Mouse (Mus musculus): ENCODE measurements around the gene Cd4. TPM values are rescaled to one million over a fixed set of nuclear protein-coding genes. Genes with fewer than 3 reads are reported as not detected.
"Not testable (repeated sequence)": the region's sequence is repeated elsewhere in the genome, so short reads cannot be mapped to it uniquely, and the experiment has no call there.

The Cd4 gene
- total RNA-seq, 2 experiments from 2014 or later, result 0.22 to 0.26 TPM

- DNase-seq (ENCODE audit: extremely low spot score in 1 of 2, low spot score in 1 of 2), result peak; percentile 46 to 48
These were observed 28.1 kb upstream of the Cd4 start for GRCm38 (mm10) chr6:124915942-124916694.

DNA sequence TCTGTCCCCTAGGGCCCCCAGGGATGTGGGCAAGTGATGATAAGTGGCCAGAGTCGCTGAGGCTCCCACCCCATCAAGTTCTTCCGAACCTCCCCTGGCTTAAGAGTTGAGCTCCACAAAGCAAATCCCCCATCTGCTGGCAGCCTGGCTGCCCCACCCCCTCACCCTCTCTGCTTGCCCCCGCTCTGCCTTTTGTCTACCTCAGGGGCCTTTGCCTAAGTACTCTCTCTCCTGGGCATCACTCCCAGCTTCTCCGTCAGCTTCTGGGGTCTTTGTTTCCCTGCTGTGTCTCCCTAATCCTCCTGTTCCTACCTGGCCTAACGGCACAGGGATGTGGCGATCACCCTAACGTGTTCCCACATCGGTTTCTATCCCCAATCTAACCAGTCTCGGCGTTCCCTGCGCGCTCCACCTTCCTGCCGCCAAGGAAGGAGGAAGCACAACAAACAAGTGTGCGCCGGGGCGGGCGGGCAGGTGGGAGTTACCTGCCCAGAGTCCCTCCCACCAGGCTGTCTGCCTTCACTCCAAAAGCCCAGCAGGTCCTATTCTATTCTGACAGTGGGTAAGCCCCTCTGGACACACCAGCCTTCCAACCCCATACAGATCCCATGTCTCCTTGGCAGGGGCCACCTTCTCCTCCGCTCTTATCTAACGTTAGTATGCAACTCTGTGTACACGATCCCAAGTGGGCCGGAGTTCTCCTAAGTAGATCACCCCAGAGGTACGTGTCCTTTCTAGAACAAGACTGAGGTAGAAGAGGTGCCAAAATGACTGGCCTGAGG is 27.3 kb upstream of the Cd4 start:
- DNase-seq (ENCODE audit: extremely low spot score in 1 of 2, low spot score in 1 of 2), result no peak

DNA sequence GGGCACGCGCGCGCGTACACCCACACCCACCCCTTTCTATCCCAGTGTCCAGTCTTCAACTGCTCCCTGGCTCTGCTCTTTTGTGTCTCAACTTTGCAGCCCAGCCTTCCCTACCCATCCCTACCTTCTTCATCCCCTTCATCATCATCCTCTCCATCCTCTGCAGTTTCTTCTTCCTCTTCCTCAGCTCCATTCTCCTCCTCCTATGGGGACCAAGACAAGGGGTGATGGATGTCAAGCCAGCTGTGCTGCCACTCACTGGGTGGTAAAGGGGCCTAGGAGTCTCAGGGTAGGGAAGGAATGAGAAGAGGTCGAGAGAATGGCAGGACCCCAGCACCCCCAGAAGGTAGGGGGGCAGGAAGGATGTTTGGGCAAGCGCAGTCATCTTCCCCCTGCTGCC is 26.5 kb upstream of the Cd4 start:
- DNase-seq (ENCODE audit: extremely low spot score in 1 of 2, low spot score in 1 of 2), result no peak

- DNase-seq (ENCODE audit: extremely low spot score in 1 of 2, low spot score in 1 of 2), result no peak
These were observed 25.8 kb upstream of the Cd4 start for GRCm38 (mm10) chr6:124913721-124914285.

- DNase-seq (ENCODE audit: extremely low spot score in 1 of 2, low spot score in 1 of 2), result no peak
These were observed 25.2 kb upstream of the Cd4 start for GRCm38 (mm10) chr6:124913214-124913613.

DNA sequence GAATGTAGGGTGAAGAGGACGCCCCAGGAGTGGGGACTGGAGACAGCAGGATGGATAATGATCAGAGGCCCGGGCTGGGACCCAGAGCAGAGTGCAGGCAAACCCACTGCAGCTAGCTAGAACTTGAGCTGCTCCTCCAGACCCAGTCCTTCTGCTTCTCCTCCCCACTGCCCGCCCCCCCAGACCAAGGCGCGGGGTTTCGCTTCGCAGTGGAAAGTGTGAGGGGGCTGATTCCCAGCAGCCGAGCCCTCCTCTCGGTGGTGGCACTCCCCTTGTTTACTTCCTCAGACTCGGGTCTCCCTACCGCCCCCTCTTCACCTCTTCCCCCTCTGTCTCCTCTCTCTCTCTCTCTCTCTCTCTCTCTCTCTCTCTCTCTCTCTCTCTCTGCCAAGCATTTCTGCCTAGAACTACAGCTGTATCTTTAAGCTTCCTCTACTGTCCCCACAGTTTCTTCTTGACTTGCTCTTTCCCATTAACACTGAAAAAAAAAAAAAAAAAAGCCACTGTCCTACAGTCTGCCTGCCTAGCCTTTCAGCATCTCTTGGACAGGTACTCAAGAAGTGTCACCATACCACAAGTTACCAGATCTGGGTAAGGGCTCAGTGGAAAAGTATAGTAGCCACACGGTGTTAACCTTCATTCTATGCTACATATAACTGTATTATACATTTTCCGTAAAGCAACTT is 23.7 kb upstream of the Cd4 start, which contains the start of gene Lag3:
Gene Lag3 (minus strand): TSS at position 173 of the 686 bp plus-strand sequence.
- DNase-seq (ENCODE audit: extremely low spot score in 1 of 2, low spot score in 1 of 2), result no peak

- no peak for DNase-seq (ENCODE audit: extremely low spot score in 1 of 2, low spot score in 1 of 2)
These were observed 22.0 kb upstream of the Cd4 start for GRCm38 (mm10) chr6:124910032-124910431.

GRCm38 (mm10) chr6:124907767-124908166 is 19.7 kb upstream of the Cd4 start:
- DNase-seq (ENCODE audit: extremely low spot score in 1 of 2, low spot score in 1 of 2), result no peak

GRCm38 (mm10) chr6:124904991-124905860 is 17.2 kb upstream of the Cd4 start:
- DNase-seq (ENCODE audit: extremely low spot score in 1 of 2, low spot score in 1 of 2), result no peak

GRCm38 (mm10) chr6:124904161-124904981 is 16.4 kb upstream of the Cd4 start:
- DNase-seq (ENCODE audit: extremely low spot score in 1 of 2, low spot score in 1 of 2), result peak in 1 of 2 experiments; percentile 33

GRCm38 (mm10) chr6:124903580-124904151 is 15.6 kb upstream of the Cd4 start:
- peak; percentile 93 to 95 for DNase-seq (ENCODE audit: extremely low spot score in 1 of 2, low spot score in 1 of 2)

- DNase-seq (ENCODE audit: extremely low spot score in 1 of 2, low spot score in 1 of 2), result no peak
These were observed 13.8 kb upstream of the Cd4 start for GRCm38 (mm10) chr6:124901851-124902250.

DNA sequence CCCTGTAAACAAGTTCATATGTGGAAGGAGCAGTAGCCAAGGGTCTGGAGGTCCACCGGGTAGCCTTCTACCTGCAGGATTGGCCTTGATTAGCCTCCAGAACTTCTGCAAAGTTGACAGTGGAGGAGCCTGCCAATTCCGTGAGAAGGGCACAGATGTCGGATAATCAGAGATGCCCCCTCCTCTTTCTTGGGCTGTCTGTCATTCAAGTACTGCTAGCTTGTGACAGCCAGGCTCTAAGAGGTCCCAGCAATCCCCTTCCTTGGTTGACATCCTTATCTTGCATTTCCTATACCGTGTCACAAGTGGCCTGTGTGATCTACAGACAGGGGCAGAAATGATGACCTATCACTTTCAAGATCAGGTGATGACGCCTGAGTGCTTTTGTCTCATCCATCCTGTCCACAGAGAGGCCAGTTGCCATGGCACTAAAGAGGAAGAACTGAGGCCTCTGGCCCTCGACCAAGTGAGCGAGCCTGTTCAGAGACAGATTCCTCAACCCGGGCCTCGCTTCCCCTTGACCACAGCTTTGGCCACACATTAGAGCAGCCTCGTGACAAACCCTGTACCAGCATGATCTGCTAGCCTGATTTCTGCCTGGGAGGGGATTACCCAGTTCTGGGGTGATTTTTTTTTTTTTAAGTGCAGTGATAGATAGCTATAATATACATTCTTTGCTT is 12.9 kb upstream of the Cd4 start:
- no peak for DNase-seq (ENCODE audit: extremely low spot score in 1 of 2, low spot score in 1 of 2)

- DNase-seq (ENCODE audit: extremely low spot score in 1 of 2, low spot score in 1 of 2), result no peak
These were observed 12.2 kb upstream of the Cd4 start for GRCm38 (mm10) chr6:124900056-124900800.

- DNase-seq (ENCODE audit: extremely low spot score in 1 of 2, low spot score in 1 of 2), result no peak
These were observed 10.3 kb upstream of the Cd4 start for GRCm38 (mm10) chr6:124898359-124898758.

- not testable (repeated sequence) for DNase-seq (ENCODE audit: extremely low spot score in 1 of 2, low spot score in 1 of 2)
These were observed 6.1 kb upstream of the Cd4 start for GRCm38 (mm10) chr6:124894113-124894512.

DNA sequence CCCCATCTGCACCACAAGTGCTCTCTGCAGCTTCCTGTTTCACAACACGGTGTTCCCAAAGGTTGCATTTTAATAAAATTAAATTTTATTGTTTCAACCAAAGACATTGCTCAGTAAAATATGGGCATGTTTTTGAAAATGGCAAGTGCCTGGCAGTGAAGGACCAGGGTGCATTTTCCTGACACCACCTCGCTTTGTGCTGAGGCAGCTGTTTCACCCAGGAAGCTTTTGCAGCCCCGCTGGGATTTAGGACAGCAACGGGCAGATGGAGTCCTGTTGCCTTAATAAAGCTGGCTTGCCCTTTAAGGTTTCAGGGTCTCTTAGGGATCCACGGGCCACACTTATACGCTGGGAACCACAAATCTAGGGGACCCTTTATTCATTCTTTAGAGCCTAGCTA is 3.0 kb upstream of the Cd4 start:
- no peak for DNase-seq (ENCODE audit: extremely low spot score in 1 of 2, low spot score in 1 of 2)
